Mouse (Mus musculus): ENCODE measurements around the gene Pde4c. TPM values are rescaled to one million over a fixed set of nuclear protein-coding genes. Genes with fewer than 3 reads are reported as not detected.

Pde4c gene
- total and polyA plus RNA-seq, 3 experiments, result 0.65 to 3.0 TPM; not detected in 1

GRCm38 (mm10) chr8:70709794-70710193, 13.7 kb upstream of the Pde4c start:
- no peak overlapping the region for H3K27ac ChIP-seq (ENCODE audit: control insufficient read depth, low read depth, low read length)
- no peaks in the 10 kb centered on the region for H3K27me3 ChIP-seq (ENCODE audit: control insufficient read depth in 1 of 2, insufficient read depth in 2 of 2, low read length in 2 of 2)
- DNase-seq (ENCODE audit: low read depth, low spot score), result no peak
- no peaks in the 10 kb centered on the region for H3K36me3 ChIP-seq (ENCODE audit: control insufficient read depth in 1 of 2, insufficient read depth in 2 of 2, low read length in 2 of 2)
- H3K9ac ChIP-seq (ENCODE audit: control insufficient read depth, low read depth, low read length, poor library complexity, severe bottlenecking), result no peak overlapping the region
- no peak overlapping the region for H3K4me3 ChIP-seq (ENCODE audit: control insufficient read depth in 1 of 2, insufficient read depth in 1 of 2, low read depth in 2 of 2, low read length in 2 of 2)
- TF ChIP-seq MYC (IDR thresholded peaks at IDR 0.05; ENCODE audit: low read depth, low read length) (no peak), MAX (IDR thresholded peaks at IDR 0.05; ENCODE audit: low read length) (no peak), SIN3A (IDR thresholded peaks at IDR 0.05; ENCODE audit: low read length) (no peak), TBP (IDR thresholded peaks at IDR 0.05; ENCODE audit: low read depth, low read length) (no peak), BHLHE40 (IDR thresholded peaks at IDR 0.05; ENCODE audit: borderline replicate concordance, low read depth, low read length) (no peak), RCOR1 (IDR thresholded peaks at IDR 0.05; ENCODE audit: low read depth, low read length) (no peak), ZKSCAN1 (IDR thresholded peaks at IDR 0.05; ENCODE audit: low read depth, low read length) (no peak), ETS1 (IDR thresholded peaks at IDR 0.05; ENCODE audit: low read depth, low read length) (no peak), ZMIZ1 (IDR thresholded peaks at IDR 0.05; ENCODE audit: low read depth, low read length) (no peak), CTCF (IDR thresholded peaks at IDR 0.05 in 2 of 3, conservative IDR thresholded peaks at IDR 0.05 in 1 of 3; ENCODE audit: control insufficient read depth in 1 of 3, insufficient read depth in 1 of 3, low read depth in 2 of 3, low read length in 3 of 3, poor library complexity in 1 of 3, severe bottlenecking in 1 of 3) (no peak), POLR2AphosphoS2 (IDR thresholded peaks at IDR 0.05; ENCODE audit: low read length) (no peak), ZNF384 (IDR thresholded peaks at IDR 0.05; ENCODE audit: low read depth, low read length) (no peak), USF2 (IDR thresholded peaks at IDR 0.05; ENCODE audit: borderline replicate concordance in 1 of 2, insufficient read depth in 1 of 2, low read depth in 1 of 2, low read length in 2 of 2) (no peak), TCF12 (IDR thresholded peaks at IDR 0.05; ENCODE audit: low read depth, low read length) (no peak), E2F4 (IDR thresholded peaks at IDR 0.05; ENCODE audit: borderline replicate concordance, low read depth, low read length) (no peak), SMC3 (IDR thresholded peaks at IDR 0.05; ENCODE audit: low read depth, low read length) (no peak)
- H3K9me3 ChIP-seq (replicated peaks; ENCODE audit: insufficient read depth, low read length), result no peaks in the 10 kb centered on the region
- no peaks in the 10 kb centered on the region for H3K4me1 ChIP-seq (ENCODE audit: control insufficient read depth in 1 of 2, insufficient read depth in 2 of 2, low read length in 2 of 2)
- H3K79me2 ChIP-seq (ENCODE audit: control insufficient read depth, insufficient read depth, low read length, poor library complexity), result no peaks in the 10 kb centered on the region

- no peaks in the 10 kb centered on the region for H3K4me1 ChIP-seq (ENCODE audit: control insufficient read depth in 1 of 2, insufficient read depth in 2 of 2, low read length in 2 of 2)
- DNase-seq (ENCODE audit: low read depth, low spot score), result no peak
- H3K27me3 ChIP-seq (ENCODE audit: control insufficient read depth in 1 of 2, insufficient read depth in 2 of 2, low read length in 2 of 2), result no peaks in the 10 kb centered on the region
- H3K79me2 ChIP-seq (ENCODE audit: control insufficient read depth, insufficient read depth, low read length, poor library complexity), result no peaks in the 10 kb centered on the region
- H3K4me3 ChIP-seq (ENCODE audit: control insufficient read depth in 1 of 2, insufficient read depth in 1 of 2, low read depth in 2 of 2, low read length in 2 of 2), result no peak overlapping the region
- H3K9me3 ChIP-seq (replicated peaks; ENCODE audit: insufficient read depth, low read length), result no peaks in the 10 kb centered on the region
- H3K36me3 ChIP-seq (ENCODE audit: control insufficient read depth in 1 of 2, insufficient read depth in 2 of 2, low read length in 2 of 2), result no peaks in the 10 kb centered on the region
- no peak overlapping the region for H3K27ac ChIP-seq (ENCODE audit: control insufficient read depth, low read depth, low read length)
- TF ChIP-seq GATA1 (IDR thresholded peaks at IDR 0.05; ENCODE audit: low read depth, low read length), result no peak
- TF ChIP-seq MAX (IDR thresholded peaks at IDR 0.05; ENCODE audit: low read length), result no peak
- TF ChIP-seq CHD2 (IDR thresholded peaks at IDR 0.05; ENCODE audit: low read length), result no peak
- TF ChIP-seq RCOR1 (IDR thresholded peaks at IDR 0.05; ENCODE audit: low read depth, low read length), result no peak
- H3K9ac ChIP-seq (ENCODE audit: control insufficient read depth, low read depth, low read length, poor library complexity, severe bottlenecking), result no peak overlapping the region
Observed at GRCm38 (mm10) chr8:70710296-70710695, 13.2 kb upstream of the Pde4c start.
